9 mouse cellular contexts compared by ENCODE assay signal in genomic region chr5:121591417-121592063, GRCm38 (mm10). TPM values are rescaled to one million over a fixed set of nuclear protein-coding genes. Genes with fewer than 3 reads are reported as not detected.
A peak's percentile ranks its signal among the peaks of the same experiment; 100 is the strongest.
DNase-seq lines count a peak whose midpoint lies in the region; ATAC-seq lines count a peak whose summit lies in the region.
"Had no signal": no experiment of that assay in that cellular context is flagged by ENCODE, and none has a peak within 500 bp of the region (broad histone marks: within the 10 kb centered on the region; RNA-seq: fewer than 3 reads in every experiment).

No protein-coding gene starts in this region.

- no peak for DNase-seq in frontal cortex, postnatal 10 days (ENCODE audit: low spot score in 2 of 2)
- no peak for DNase-seq in gastrocnemius, postnatal 4 days (ENCODE audit: low spot score in 2 of 2)
- DNase-seq: thymus, adult 2 months had no signal

- H3K9ac ChIP-seq in midbrain, embryonic 15.5 days: no peak overlapping the region
- H3K9ac ChIP-seq in midbrain, embryonic 13.5 days (replicated peaks): no peak overlapping the region
- H3K9ac ChIP-seq in embryonic facial prominence, embryonic 13.5 days: no peak overlapping the region
- H3K9ac ChIP-seq in limb, embryonic 15.5 days: no peak overlapping the region
- no peak overlapping the region for H3K9ac ChIP-seq in stomach, embryonic 15.5 days

- H3K9me3 ChIP-seq in midbrain, embryonic 15.5 days: no peaks in the 10 kb centered on the region
- no peaks in the 10 kb centered on the region for H3K9me3 ChIP-seq in midbrain, embryonic 13.5 days
- H3K9me3 ChIP-seq in embryonic facial prominence, embryonic 13.5 days: no peaks in the 10 kb centered on the region
- H3K9me3 ChIP-seq in limb, embryonic 15.5 days: no peaks in the 10 kb centered on the region
- H3K9me3 ChIP-seq in stomach, embryonic 15.5 days: no peaks in the 10 kb centered on the region

- no peak overlapping the region for H3K27ac ChIP-seq in midbrain, embryonic 15.5 days
- no peak overlapping the region for H3K27ac ChIP-seq in midbrain, embryonic 13.5 days
- H3K27ac ChIP-seq in embryonic facial prominence, embryonic 13.5 days: no peak overlapping the region
- peak overlapping the region; percentile 5; the same call in 1 of the 2 replicates for H3K27ac ChIP-seq in limb, embryonic 15.5 days
- H3K27ac ChIP-seq in stomach, embryonic 15.5 days: no peak overlapping the region

- peak overlapping the region; percentile 98 for H3K4me2 ChIP-seq in midbrain, embryonic 15.5 days
- H3K4me2 ChIP-seq in midbrain, embryonic 13.5 days (replicated peaks): no peak overlapping the region
- H3K4me2 ChIP-seq in embryonic facial prominence, embryonic 13.5 days: peak overlapping the region; percentile 75; the same call in 1 of the 2 replicates
- H3K4me2 ChIP-seq in limb, embryonic 15.5 days: peak overlapping the region; percentile 95; the same call in 1 of the 2 replicates
- H3K4me2 ChIP-seq in stomach, embryonic 15.5 days: peak overlapping the region; percentile 95

- H3K27me3 ChIP-seq in midbrain, embryonic 15.5 days (replicated peaks): no peaks in the 10 kb centered on the region
- H3K27me3 ChIP-seq in midbrain, embryonic 13.5 days: peaks cover 3% of the 10 kb centered on the region; the same call in 1 of the 2 replicates
- no peaks in the 10 kb centered on the region for H3K27me3 ChIP-seq in embryonic facial prominence, embryonic 13.5 days
- no peaks in the 10 kb centered on the region for H3K27me3 ChIP-seq in limb, embryonic 15.5 days
- no peaks in the 10 kb centered on the region for H3K27me3 ChIP-seq in stomach, embryonic 15.5 days (replicated peaks)

- 75% methylated on average over 11 of the region's 11 CpGs for WGBS in midbrain, embryonic 15.5 days
- 80% methylated on average over 11 of the region's 11 CpGs for WGBS in midbrain, embryonic 13.5 days
- WGBS in embryonic facial prominence, embryonic 13.5 days: 78% methylated on average over 11 of the region's 11 CpGs
- 60% methylated on average over 11 of the region's 11 CpGs for WGBS in limb, embryonic 15.5 days
- 60% methylated on average over 11 of the region's 11 CpGs for WGBS in stomach, embryonic 15.5 days

- ATAC-seq in midbrain, embryonic 15.5 days (replicated peaks): no peak
- ATAC-seq in midbrain, embryonic 13.5 days: no peak
- no peak for ATAC-seq in embryonic facial prominence, embryonic 13.5 days (ENCODE audit: insufficient number of reproducible peaks, insufficient read depth, low FRiP score, low TSS enrichment, low read depth)
- ATAC-seq in limb, embryonic 15.5 days (ENCODE audit: insufficient number of reproducible peaks, low FRiP score, low TSS enrichment, low read depth): no peak
- ATAC-seq in stomach, embryonic 15.5 days (ENCODE audit: insufficient read depth, low FRiP score, low read depth): no peak

- no peaks in the 10 kb centered on the region for H3K36me3 ChIP-seq in midbrain, embryonic 15.5 days (replicated peaks)
- no peaks in the 10 kb centered on the region for H3K36me3 ChIP-seq in midbrain, embryonic 13.5 days
- H3K36me3 ChIP-seq in embryonic facial prominence, embryonic 13.5 days: 0 out of 2 replicates have a peak, but pooled peaks cover 6% of the 10 kb centered on the region
- H3K36me3 ChIP-seq in limb, embryonic 15.5 days: no peaks in the 10 kb centered on the region
- no peaks in the 10 kb centered on the region for H3K36me3 ChIP-seq in stomach, embryonic 15.5 days

- no peak overlapping the region for H3K4me3 ChIP-seq in midbrain, embryonic 15.5 days
- no peak overlapping the region for H3K4me3 ChIP-seq in midbrain, embryonic 13.5 days (replicated peaks)
- 0 out of 2 replicates have a peak overlapping the region, but pooled peaks have one; percentile 76 for H3K4me3 ChIP-seq in embryonic facial prominence, embryonic 13.5 days
- H3K4me3 ChIP-seq in limb, embryonic 15.5 days: no peak overlapping the region
- H3K4me3 ChIP-seq in stomach, embryonic 15.5 days (replicated peaks): no peak overlapping the region

- H3K4me1 ChIP-seq in midbrain, embryonic 15.5 days: peaks cover 30% of the 10 kb centered on the region
- H3K4me1 ChIP-seq in midbrain, embryonic 13.5 days (replicated peaks): peaks cover 21% of the 10 kb centered on the region
- H3K4me1 ChIP-seq in embryonic facial prominence, embryonic 13.5 days: peaks cover 36% of the 10 kb centered on the region
- peaks cover 31% of the 10 kb centered on the region for H3K4me1 ChIP-seq in limb, embryonic 15.5 days
- H3K4me1 ChIP-seq in stomach, embryonic 15.5 days: peaks cover 6% of the 10 kb centered on the region; the same call in 1 of the 2 replicates

RNA-seq across cellular contexts. Expression of gene Aldh2, which starts 2.1 kb away (rescaled TPM):
- polyA plus RNA-seq in midbrain, embryonic 15.5 days (2015; fragmentation: Nextera tagmentation; extraction: Ambion mirVana): 121 and 123 TPM in 2 replicates
- polyA plus RNA-seq in midbrain, embryonic 13.5 days (2015; fragmentation: Nextera tagmentation; extraction: Ambion mirVana): 91.9 and 92.3 TPM in 2 replicates
- 259 and 281 TPM in 2 replicates for polyA plus RNA-seq in embryonic facial prominence, embryonic 13.5 days (2015; fragmentation: Nextera tagmentation; extraction: Ambion mirVana)
- polyA plus RNA-seq in limb, embryonic 15.5 days (2015; fragmentation: Nextera tagmentation; extraction: Ambion mirVana): 249 and 251 TPM in 2 replicates
- polyA plus RNA-seq in stomach, embryonic 15.5 days (2015; fragmentation: Nextera tagmentation; extraction: Ambion mirVana): 196 and 206 TPM in 2 replicates
- 100 to 1,000 TPM; 140 to 143 TPM for total RNA-seq in gastrocnemius, postnatal 4 days (2021)

RNA-seq across cellular contexts. Expression of gene Acad12, which starts 27.2 kb away (rescaled TPM):
- 1.7 and 1.8 TPM in 2 replicates for polyA plus RNA-seq in midbrain, embryonic 15.5 days (2015; fragmentation: Nextera tagmentation; extraction: Ambion mirVana)
- 1.2 and 1.3 TPM in 2 replicates for polyA plus RNA-seq in midbrain, embryonic 13.5 days (2015; fragmentation: Nextera tagmentation; extraction: Ambion mirVana)
- 1.2 and 1.9 TPM in 2 replicates for polyA plus RNA-seq in embryonic facial prominence, embryonic 13.5 days (2015; fragmentation: Nextera tagmentation; extraction: Ambion mirVana)
- polyA plus RNA-seq in limb, embryonic 15.5 days (2015; fragmentation: Nextera tagmentation; extraction: Ambion mirVana): 1.8 and 3.1 TPM in 2 replicates
- 2.3 and 3.6 TPM in 2 replicates for polyA plus RNA-seq in stomach, embryonic 15.5 days (2015; fragmentation: Nextera tagmentation; extraction: Ambion mirVana)
- total RNA-seq in gastrocnemius, postnatal 4 days (2021): 10 to 100 TPM; 10.6 to 11.5 TPM

RNA-seq across cellular contexts. Expression of gene Mapkapk5, which starts 45.8 kb away (rescaled TPM):
- polyA plus RNA-seq in midbrain, embryonic 15.5 days (2015; fragmentation: Nextera tagmentation; extraction: Ambion mirVana): 67.5 and 67.7 TPM in 2 replicates
- polyA plus RNA-seq in midbrain, embryonic 13.5 days (2015; fragmentation: Nextera tagmentation; extraction: Ambion mirVana): 55.5 and 60.5 TPM in 2 replicates
- polyA plus RNA-seq in embryonic facial prominence, embryonic 13.5 days (2015; fragmentation: Nextera tagmentation; extraction: Ambion mirVana): 49.4 and 55.2 TPM in 2 replicates
- 47.9 and 56.1 TPM in 2 replicates for polyA plus RNA-seq in limb, embryonic 15.5 days (2015; fragmentation: Nextera tagmentation; extraction: Ambion mirVana)
- 46.7 and 48.9 TPM in 2 replicates for polyA plus RNA-seq in stomach, embryonic 15.5 days (2015; fragmentation: Nextera tagmentation; extraction: Ambion mirVana)
- 10 to 100 TPM; 79.0 to 81.4 TPM for total RNA-seq in gastrocnemius, postnatal 4 days (2021)

RNA-seq across cellular contexts. Expression of gene Adam1a, which starts 46.3 kb away (rescaled TPM):
- polyA plus RNA-seq in midbrain, embryonic 15.5 days (2015; fragmentation: Nextera tagmentation; extraction: Ambion mirVana): 5.8 and 7.3 TPM in 2 replicates
- 4.9 TPM in 2 replicates for polyA plus RNA-seq in midbrain, embryonic 13.5 days (2015; fragmentation: Nextera tagmentation; extraction: Ambion mirVana)
- 2.3 and 2.5 TPM in 2 replicates for polyA plus RNA-seq in embryonic facial prominence, embryonic 13.5 days (2015; fragmentation: Nextera tagmentation; extraction: Ambion mirVana)
- polyA plus RNA-seq in limb, embryonic 15.5 days (2015; fragmentation: Nextera tagmentation; extraction: Ambion mirVana): 1.5 TPM in 2 replicates
- polyA plus RNA-seq in stomach, embryonic 15.5 days (2015; fragmentation: Nextera tagmentation; extraction: Ambion mirVana): 1.4 TPM in 2 replicates
- total RNA-seq in gastrocnemius, postnatal 4 days (2021): 1 to 10 TPM; 4.3 to 5.7 TPM

RNA-seq across cellular contexts. Expression of gene Gm42878, which starts 46.3 kb away (rescaled TPM):
- polyA plus RNA-seq in midbrain, embryonic 15.5 days (2015; fragmentation: Nextera tagmentation; extraction: Ambion mirVana): 0.47 TPM in 1 of 2 replicates, not detected in the other
- not detected in 2 replicates for polyA plus RNA-seq in midbrain, embryonic 13.5 days (2015; fragmentation: Nextera tagmentation; extraction: Ambion mirVana)
- not detected in 2 replicates for polyA plus RNA-seq in embryonic facial prominence, embryonic 13.5 days (2015; fragmentation: Nextera tagmentation; extraction: Ambion mirVana)
- not detected in 2 replicates for polyA plus RNA-seq in limb, embryonic 15.5 days (2015; fragmentation: Nextera tagmentation; extraction: Ambion mirVana)
- not detected in 2 replicates for polyA plus RNA-seq in stomach, embryonic 15.5 days (2015; fragmentation: Nextera tagmentation; extraction: Ambion mirVana)
- total RNA-seq in gastrocnemius, postnatal 4 days (2021): not detected
- polyA plus RNA-seq: erythroblast, embryonic 14.5 days; thymus, adult 2 months had no signal
